Mouse (Mus musculus): ENCODE data around the gene Vps4a. TPM values are rescaled to one million over a fixed set of nuclear protein-coding genes. Genes with fewer than 3 reads are reported as not detected.
"Not testable (repeated sequence)": the region's sequence is repeated elsewhere in the genome, so short reads cannot be mapped to it uniquely, and the experiment has no call there.

Vps4a gene
- 100 to 1,000 TPM; 115 to 126 (median 119) TPM for total RNA-seq (2022)

GRCm38 (mm10) chr8:107030650-107031576 is at the start of gene Vps4a:
TSS of gene Vps4a (plus strand) at chr8:107031222.
- DNase-seq (ENCODE audit: low spot score in 2 of 2) = peak; percentile 89 to 91

- peak in 1 of 2 experiments; percentile 33 for DNase-seq (ENCODE audit: low spot score in 2 of 2)
Observed at GRCm38 (mm10) chr8:106985404-106985821, 45.6 kb upstream of the Vps4a start.

- no peak for DNase-seq (ENCODE audit: low spot score in 2 of 2)
Observed at GRCm38 (mm10) chr8:106985951-106986350, 45.1 kb upstream of the Vps4a start.

GRCm38 (mm10) chr8:106987557-106987956 is 43.5 kb upstream of the Vps4a start:
- no peak for DNase-seq (ENCODE audit: low spot score in 2 of 2)

GRCm38 (mm10) chr8:106991393-106991792 is 39.6 kb upstream of the Vps4a start:
- DNase-seq (ENCODE audit: low spot score in 2 of 2) = peak in 1 of 2 experiments; percentile 46

- not testable (repeated sequence) for DNase-seq (ENCODE audit: low spot score in 2 of 2)
Observed at GRCm38 (mm10) chr8:106996339-106996738, 34.7 kb upstream of the Vps4a start.

- DNase-seq (ENCODE audit: low spot score in 2 of 2) = no peak
Observed at GRCm38 (mm10) chr8:106997416-106997815, 33.6 kb upstream of the Vps4a start.

GRCm38 (mm10) chr8:106999068-106999467 is 32.0 kb upstream of the Vps4a start:
- DNase-seq (ENCODE audit: low spot score in 2 of 2) = no peak

GRCm38 (mm10) chr8:107002532-107002931 is 28.5 kb upstream of the Vps4a start:
- peak; percentile 69 to 77 for DNase-seq (ENCODE audit: low spot score in 2 of 2)

GRCm38 (mm10) chr8:107007795-107008194 is 23.2 kb upstream of the Vps4a start:
- peak in 1 of 2 experiments; percentile 53 for DNase-seq (ENCODE audit: low spot score in 2 of 2)

- DNase-seq (ENCODE audit: low spot score in 2 of 2) = no peak
Observed at GRCm38 (mm10) chr8:107012666-107013065, 18.4 kb upstream of the Vps4a start.

GRCm38 (mm10) chr8:107014915-107015314 is 16.1 kb upstream of the Vps4a start:
- no peak for DNase-seq (ENCODE audit: low spot score in 2 of 2)

GRCm38 (mm10) chr8:107023479-107023878 is 7.5 kb upstream of the Vps4a start:
- no peak for DNase-seq (ENCODE audit: low spot score in 2 of 2)

- DNase-seq (ENCODE audit: low spot score in 2 of 2) = no peak
Observed at GRCm38 (mm10) chr8:107029310-107029709, 1.7 kb upstream of the Vps4a start.

GRCm38 (mm10) chr8:107030058-107030457 is 964 bp upstream of the Vps4a start:
- no peak for DNase-seq (ENCODE audit: low spot score in 2 of 2)

- no peak for DNase-seq (ENCODE audit: low spot score in 2 of 2)
Observed at GRCm38 (mm10) chr8:107031577-107032090, 612 bp downstream of the Vps4a start.

GRCm38 (mm10) chr8:107033609-107034008 is 2.6 kb downstream of the Vps4a start:
- not testable (repeated sequence) for DNase-seq (ENCODE audit: low spot score in 2 of 2)

- DNase-seq (ENCODE audit: low spot score in 2 of 2) = no peak
Observed at GRCm38 (mm10) chr8:107035641-107036040, 4.6 kb downstream of the Vps4a start.

- DNase-seq (ENCODE audit: low spot score in 2 of 2) = no peak
Observed at GRCm38 (mm10) chr8:107036626-107037025, 5.6 kb downstream of the Vps4a start.

GRCm38 (mm10) chr8:107040632-107041031 is 9.6 kb downstream of the Vps4a start:
- no peak for DNase-seq (ENCODE audit: low spot score in 2 of 2)

- DNase-seq (ENCODE audit: low spot score in 2 of 2) = no peak
Observed at GRCm38 (mm10) chr8:107045478-107045877, 14.5 kb downstream of the Vps4a start.

- DNase-seq (ENCODE audit: low spot score in 2 of 2) = no peak
Observed at GRCm38 (mm10) chr8:107046976-107047375, 16.0 kb downstream of the Vps4a start.
